Mouse (Mus musculus) cerebellum, postnatal 36 days (tissue): ENCODE data around the gene Lsm2.

Experiments
- DNase-seq, 2 experiments: peaks; one replicate each; pipeline ENCODE4 v3.0.0; 2021 to 2022; ENCODE audit warnings: mixed read lengths in 2 of 2

Gene Lsm2

GRCm38 (mm10) chr17:35016376-35016775, 34.7 kb downstream of the Lsm2 start, which contains the start of gene Vwa7:
Gene Vwa7 (plus strand): TSS chr17:35016579.
- peak; percentile 86 to 89 for DNase-seq

- no peak for DNase-seq
These were observed 35.4 kb downstream of the Lsm2 start for GRCm38 (mm10) chr17:35016791-35017705.

GRCm38 (mm10) chr17:35017706-35018030, 36.0 kb downstream of the Lsm2 start:
- peak in 1 of 2 experiments; percentile 27 for DNase-seq

GRCm38 (mm10) chr17:35018171-35018570, 36.5 kb downstream of the Lsm2 start:
- DNase-seq = peak in 1 of 2 experiments; percentile 17

- peak in 1 of 2 experiments; percentile 15 for DNase-seq
These were observed 38.2 kb downstream of the Lsm2 start for GRCm38 (mm10) chr17:35019894-35020293.

GRCm38 (mm10) chr17:35020551-35020950, 38.9 kb downstream of the Lsm2 start:
- peak in 1 of 2 experiments; percentile 9 for DNase-seq

GRCm38 (mm10) chr17:35021163-35021808, 39.6 kb downstream of the Lsm2 start:
- DNase-seq = peak; percentile 91

- DNase-seq = no peak
These were observed 40.3 kb downstream of the Lsm2 start for GRCm38 (mm10) chr17:35021842-35022477.

GRCm38 (mm10) chr17:35022541-35023060, 40.9 kb downstream of the Lsm2 start:
- DNase-seq = no peak

GRCm38 (mm10) chr17:35023221-35023620, 41.6 kb downstream of the Lsm2 start:
- no peak for DNase-seq

- DNase-seq = no peak
These were observed 42.1 kb downstream of the Lsm2 start for GRCm38 (mm10) chr17:35023756-35024155.

GRCm38 (mm10) chr17:35024261-35024660, 42.6 kb downstream of the Lsm2 start:
- DNase-seq = no peak

- DNase-seq = no peak
These were observed 43.2 kb downstream of the Lsm2 start for GRCm38 (mm10) chr17:35024691-35025488.

GRCm38 (mm10) chr17:35026206-35026605, 44.5 kb downstream of the Lsm2 start:
- no peak for DNase-seq

GRCm38 (mm10) chr17:35027277-35028068, 45.8 kb downstream of the Lsm2 start, which contains the start of gene Sapcd1:
Gene Sapcd1 (minus strand): TSS chr17:35028016.
- DNase-seq = peak in 1 of 2 experiments; percentile 30

- no peak for DNase-seq
These were observed 46.7 kb downstream of the Lsm2 start for GRCm38 (mm10) chr17:35028315-35028714.

- DNase-seq = peak in 1 of 2 experiments; percentile 18
These were observed 48.2 kb downstream of the Lsm2 start for GRCm38 (mm10) chr17:35029691-35030532.

GRCm38 (mm10) chr17:35031272-35031671, 49.6 kb downstream of the Lsm2 start:
- DNase-seq = no peak

GRCm38 (mm10) chr17:35031880-35032279, 50.2 kb downstream of the Lsm2 start:
- DNase-seq = no peak

GRCm38 (mm10) chr17:35032323-35032870, 50.7 kb downstream of the Lsm2 start:
- DNase-seq = no peak
